Mouse (Mus musculus): ENCODE measurements around the gene Tas1r1. TPM values are rescaled to one million over a fixed set of nuclear protein-coding genes. Genes with fewer than 3 reads are reported as not detected.

Tas1r1 gene
- 0.11 and 1.5 TPM in 2 replicates for total RNA-seq (2014; rRNA removed)
- polyA plus RNA-seq (2015; fragmentation: Nextera tagmentation; extraction: Ambion mirVana): 1.6 TPM in 2 replicates

DNA sequence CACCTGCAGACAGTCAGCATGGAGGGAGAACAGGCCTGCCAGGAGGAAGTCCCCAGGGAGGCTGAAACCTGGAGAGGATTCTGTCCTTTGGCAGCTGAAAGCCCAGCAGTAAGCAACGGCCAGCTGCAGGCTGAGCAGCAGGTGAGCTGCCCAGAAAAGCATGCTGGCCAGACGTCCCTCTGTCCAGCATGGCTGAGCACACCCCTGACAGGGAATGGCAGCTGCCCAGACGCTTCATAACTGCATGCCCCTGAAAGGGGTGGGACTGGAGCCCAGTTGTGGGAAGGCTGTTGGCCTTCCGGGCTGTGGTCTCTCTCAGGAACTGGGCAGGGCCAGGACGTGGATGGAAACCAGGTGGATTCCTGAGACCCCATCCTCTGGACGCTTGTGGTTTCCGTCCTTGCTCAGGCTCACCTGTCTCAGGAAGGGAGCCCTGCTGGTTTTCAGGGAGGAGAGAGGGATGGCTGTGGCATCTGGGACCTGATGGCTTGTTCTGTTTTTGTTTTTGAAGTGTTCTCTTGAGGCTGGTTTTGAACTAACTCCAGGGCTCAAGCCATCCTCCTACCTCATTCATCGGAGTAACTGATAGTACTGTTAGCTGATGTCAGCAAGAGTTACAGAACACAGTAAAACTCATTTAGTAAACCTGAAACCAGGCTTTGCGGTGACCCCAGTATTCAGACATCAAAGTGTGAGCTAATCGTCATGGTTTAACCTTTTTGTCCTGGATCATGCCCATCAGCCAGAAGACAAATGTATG lies at the start of gene Tas1r1:
Tas1r1 (minus strand) TSS at position 344 of the 760 bp plus-strand sequence.
- ATAC-seq (ENCODE audit: low FRiP score): no peak
- peak within 1 kb of the TSS; percentile 43 for H3K27ac ChIP-seq (ENCODE audit: low read depth, low read length)
- DNase-seq (ENCODE audit: low spot score): no peak

DNA sequence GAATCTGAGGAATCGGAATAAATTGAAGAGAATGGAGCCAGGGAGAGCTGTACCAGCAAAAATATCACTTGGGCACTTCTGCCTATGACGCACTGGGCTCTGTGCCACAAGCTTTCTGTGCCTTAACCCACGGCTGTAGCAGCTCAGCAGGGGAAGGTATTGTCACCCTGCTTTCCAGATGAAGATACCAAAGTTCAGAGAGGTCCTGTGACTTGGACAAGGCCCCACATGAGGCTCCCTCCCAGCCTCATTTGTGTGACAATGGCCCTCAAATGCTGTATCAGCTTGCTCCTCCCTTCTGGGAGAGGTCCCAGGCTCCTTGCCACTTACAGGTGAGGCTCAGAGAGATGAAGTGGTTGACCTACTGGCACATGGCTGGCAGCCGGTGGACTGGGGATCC lies 49.8 kb upstream of the Tas1r1 start:
- Histone ChIP-seq H3K27ac (ENCODE audit: low read depth, low read length) (no peak overlapping the region), H3K4me3 (ENCODE audit: low read depth, low read length) (no peak overlapping the region), H3K4me2 (ENCODE audit: low read depth, low read length, poor library complexity, severe bottlenecking) (peak overlapping the region; percentile 87), H3K36me3 (ENCODE audit: insufficient read depth, low read length) (no peaks in the 10 kb centered on the region), H3K27me3 (ENCODE audit: insufficient read depth, low read length) (no peaks in the 10 kb centered on the region), H3K9ac (replicated peaks; ENCODE audit: low read length, poor library complexity, severe bottlenecking) (no peak overlapping the region), H3K4me1 (ENCODE audit: insufficient read depth, low read length) (peaks cover 14% of the 10 kb centered on the region; the same call in 1 of the 2 replicates), H3K9me3 (ENCODE audit: low read length) (no peaks in the 10 kb centered on the region)
- no peak for TF ChIP-seq CTCF (IDR thresholded peaks at IDR 0.05)
- DNase-seq (ENCODE audit: low spot score): no peak
- 27% methylated on average over 4 of the region's 4 CpGs for WGBS
- no peak for ATAC-seq (ENCODE audit: low FRiP score)

More for the DNA sequence above, at the start of gene Tas1r1:
- Histone ChIP-seq H3K4me1 (ENCODE audit: insufficient read depth, low read length) (peaks cover 10% of the 10 kb centered on the region), H3K4me3 (ENCODE audit: low read depth, low read length) (peak within 1 kb of the TSS; percentile 85), H3K36me3 (ENCODE audit: insufficient read depth, low read length) (peaks cover 15% of the 10 kb centered on the region; the same call in 1 of the 2 replicates), H3K9me3 (ENCODE audit: low read length) (no peaks in the 10 kb centered on the region), H3K27me3 (ENCODE audit: insufficient read depth, low read length) (no peaks in the 10 kb centered on the region), H3K9ac (replicated peaks; ENCODE audit: low read length, poor library complexity, severe bottlenecking) (peak within 1 kb of the TSS; percentile 84), H3K4me2 (ENCODE audit: low read depth, low read length, poor library complexity, severe bottlenecking) (peak within 1 kb of the TSS; percentile 74)
- TF ChIP-seq CTCF (IDR thresholded peaks at IDR 0.05): no peak
- 49% methylated on average over 10 of the region's 10 CpGs for WGBS

DNA sequence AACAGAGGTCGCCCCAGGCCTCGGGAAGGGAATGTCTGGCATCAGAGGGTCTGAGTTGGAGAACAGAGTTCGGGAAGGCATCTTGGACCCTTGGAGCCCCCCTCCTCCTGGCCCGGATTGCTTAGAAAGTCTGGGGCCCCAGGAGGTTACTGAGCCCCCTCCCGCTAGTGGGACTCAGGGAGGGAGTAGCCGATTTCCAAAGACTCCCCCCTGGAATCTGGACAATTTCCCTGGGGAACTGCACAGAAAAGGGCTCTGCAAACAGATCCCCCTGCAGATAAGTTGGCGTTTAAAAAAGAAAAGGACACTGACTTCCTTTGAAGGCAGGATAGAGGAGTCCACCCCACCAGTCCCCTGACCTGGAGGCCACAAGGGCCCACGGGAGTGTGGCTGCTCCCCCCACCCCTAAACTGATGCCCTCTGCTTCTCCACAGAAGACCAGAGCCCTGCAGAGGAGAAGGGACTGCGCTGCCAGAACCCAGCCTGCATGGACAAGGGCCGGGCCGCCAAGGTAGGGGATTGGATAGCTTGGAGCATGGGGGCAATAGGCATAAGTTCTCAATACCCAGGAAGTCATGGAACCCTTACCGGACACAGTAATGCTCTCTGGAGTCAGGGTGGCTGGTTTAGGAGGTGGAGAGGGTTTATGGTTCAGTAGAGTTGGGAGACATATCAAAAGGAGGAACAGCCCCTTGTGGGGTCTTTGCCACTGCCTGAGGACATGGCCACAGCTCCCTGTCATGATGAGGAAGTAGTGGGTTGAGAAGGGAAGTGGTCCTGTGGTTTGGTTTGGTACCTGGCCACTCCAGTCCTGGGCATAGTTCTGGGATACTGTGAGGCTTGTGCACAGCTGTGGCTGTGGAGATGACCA lies 49.1 kb upstream of the Tas1r1 start:
- Histone ChIP-seq H3K27me3 (ENCODE audit: insufficient read depth, low read length) (no peaks in the 10 kb centered on the region), H3K27ac (ENCODE audit: low read depth, low read length) (no peak overlapping the region; the same call in 1 of the 2 replicates), H3K36me3 (ENCODE audit: insufficient read depth, low read length) (no peaks in the 10 kb centered on the region), H3K4me3 (ENCODE audit: low read depth, low read length) (peak overlapping the region; percentile 61), H3K9ac (replicated peaks; ENCODE audit: low read length, poor library complexity, severe bottlenecking) (peak overlapping the region; percentile 85), H3K4me2 (ENCODE audit: low read depth, low read length, poor library complexity, severe bottlenecking) (peak overlapping the region; percentile 87), H3K9me3 (ENCODE audit: low read length) (no peaks in the 10 kb centered on the region), H3K4me1 (ENCODE audit: insufficient read depth, low read length) (peaks cover 14% of the 10 kb centered on the region; the same call in 1 of the 2 replicates)
- no peak for ATAC-seq (ENCODE audit: low FRiP score)
- WGBS: 4% methylated on average over 12 of the region's 12 CpGs
- no peak for DNase-seq (ENCODE audit: low spot score)
- no peak for TF ChIP-seq CTCF (IDR thresholded peaks at IDR 0.05)

DNA sequence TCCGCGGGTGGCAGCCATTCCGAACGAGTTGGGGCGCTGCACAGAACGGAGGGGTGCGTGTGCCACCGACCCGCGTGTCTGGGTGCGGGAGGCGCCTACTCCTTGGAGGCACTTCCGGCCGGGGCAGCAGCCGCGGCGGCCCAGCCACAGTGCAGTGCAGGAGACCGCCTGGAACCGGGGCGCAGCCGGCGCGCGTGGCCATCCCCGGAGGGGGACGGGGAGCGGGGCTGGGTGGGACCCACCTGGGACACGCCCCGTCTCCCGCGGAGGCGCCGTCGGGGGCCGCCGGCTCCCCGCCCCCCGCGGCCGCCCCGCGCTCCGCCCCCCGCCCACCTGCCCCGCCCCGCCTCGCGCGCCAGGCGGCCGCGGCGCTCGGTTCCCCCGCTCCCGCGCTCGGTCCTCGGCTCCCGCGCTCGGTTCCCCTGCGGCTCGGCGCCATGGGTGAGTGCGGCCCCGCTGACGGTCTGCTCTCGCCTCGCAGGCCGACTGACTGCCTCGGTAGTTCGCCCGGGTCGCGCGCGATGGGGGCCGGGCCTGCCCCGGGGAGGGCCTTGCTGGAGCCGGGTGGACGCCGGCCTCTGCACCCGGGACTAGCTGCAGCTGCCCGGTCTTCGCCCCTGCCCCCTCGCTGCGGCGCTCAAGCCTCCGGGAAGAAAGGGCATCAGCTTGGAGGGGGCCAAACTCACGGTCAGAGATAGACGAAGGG lies 48.3 kb upstream of the Tas1r1 start:
- peak; percentile 68 for ATAC-seq (ENCODE audit: low FRiP score)
- Histone ChIP-seq H3K9ac (replicated peaks; ENCODE audit: low read length, poor library complexity, severe bottlenecking) (peak overlapping the region; percentile 85), H3K36me3 (ENCODE audit: insufficient read depth, low read length) (no peaks in the 10 kb centered on the region), H3K9me3 (ENCODE audit: low read length) (no peaks in the 10 kb centered on the region), H3K4me2 (ENCODE audit: low read depth, low read length, poor library complexity, severe bottlenecking) (peak overlapping the region; percentile 87), H3K27ac (ENCODE audit: low read depth, low read length) (no peak overlapping the region; the same call in 1 of the 2 replicates), H3K4me3 (ENCODE audit: low read depth, low read length) (peak overlapping the region; percentile 61), H3K27me3 (ENCODE audit: insufficient read depth, low read length) (no peaks in the 10 kb centered on the region), H3K4me1 (ENCODE audit: insufficient read depth, low read length) (peaks cover 14% of the 10 kb centered on the region; the same call in 1 of the 2 replicates)
- no peak for DNase-seq (ENCODE audit: low spot score)
- under 1% methylated on average over 63 of the region's 92 CpGs for WGBS
- TF ChIP-seq CTCF (IDR thresholded peaks at IDR 0.05): no peak

GRCm38 (mm10) chr4:152084616-152085015 lies 46.2 kb upstream of the Tas1r1 start:
- Histone ChIP-seq H3K9me3 (ENCODE audit: low read length) (no peaks in the 10 kb centered on the region), H3K4me2 (ENCODE audit: low read depth, low read length, poor library complexity, severe bottlenecking) (no peak overlapping the region), H3K4me3 (ENCODE audit: low read depth, low read length) (no peak overlapping the region), H3K4me1 (ENCODE audit: insufficient read depth, low read length) (peaks cover 14% of the 10 kb centered on the region; the same call in 1 of the 2 replicates), H3K27ac (ENCODE audit: low read depth, low read length) (no peak overlapping the region), H3K27me3 (ENCODE audit: insufficient read depth, low read length) (no peaks in the 10 kb centered on the region), H3K36me3 (ENCODE audit: insufficient read depth, low read length) (no peaks in the 10 kb centered on the region), H3K9ac (replicated peaks; ENCODE audit: low read length, poor library complexity, severe bottlenecking) (no peak overlapping the region)
- ATAC-seq (ENCODE audit: low FRiP score) (no peak), DNase-seq (ENCODE audit: low spot score) (no peak)
- TF ChIP-seq CTCF (IDR thresholded peaks at IDR 0.05): no peak
- 85% methylated on average over 7 of the region's 7 CpGs for WGBS

Measured in midbrain, postnatal 0 days (tissue).